Mouse (Mus musculus): ENCODE results near the gene Dnajc1. TPM values are rescaled to one million over a fixed set of nuclear protein-coding genes. Genes with fewer than 3 reads are reported as not detected.

The Dnajc1 gene
- polyA plus RNA-seq (2021; fragmentation: Nextera tagmentation) = 18.3 and 19.8 TPM in 2 replicates
- long read RNA-seq, experiment 1, full-length matches to known transcripts = 11 of 39 reads
- long read RNA-seq, experiment 1, partial matches to known transcripts = 22 of 39 reads
- long read RNA-seq, experiment 1, other reads (novel, unspliced or antisense) = 6 of 39 reads
- long read RNA-seq, experiment 2, full-length matches to known transcripts = 54 of 91 reads
- long read RNA-seq, experiment 2, partial matches to known transcripts = 11 of 91 reads
- long read RNA-seq, experiment 2, other reads (novel, unspliced or antisense) = 26 of 91 reads

DNA sequence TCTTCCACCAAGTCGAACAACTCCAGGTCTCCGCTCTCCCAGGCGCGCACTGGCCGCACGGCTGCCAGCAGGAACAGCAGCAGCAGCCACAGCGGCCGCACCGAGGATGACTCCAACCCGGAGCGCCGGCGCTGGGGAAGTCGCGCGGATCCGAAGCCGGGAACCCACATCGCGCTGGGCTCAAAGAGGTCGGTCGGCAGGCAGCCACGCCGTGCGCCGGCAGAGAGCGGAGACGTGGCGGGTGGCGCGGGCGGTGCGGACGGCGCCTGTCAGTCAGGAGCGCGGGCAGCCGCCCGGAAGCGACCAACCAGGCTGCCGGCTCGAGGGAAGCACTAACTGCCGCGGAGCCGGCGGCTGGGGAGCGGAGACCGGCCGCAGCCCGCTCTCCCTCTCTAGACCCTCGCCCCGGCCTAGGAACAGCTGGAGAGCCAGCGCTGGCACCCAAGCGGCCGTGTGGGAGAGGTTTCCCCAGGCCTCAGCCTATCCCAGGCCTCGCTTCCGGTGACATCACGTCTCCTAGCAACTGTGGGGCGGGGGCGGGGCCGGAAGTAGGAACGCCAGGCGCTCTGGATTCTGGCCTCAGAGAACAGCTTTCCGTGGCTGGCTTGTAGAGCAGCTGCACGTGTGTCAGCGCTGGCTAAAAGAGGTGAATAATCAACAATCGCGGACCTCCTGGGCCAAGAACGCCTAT, at the start of gene Dnajc1:
Dnajc1 (minus strand) TSS at position 500 of the 691 bp plus-strand sequence.

